Mouse (Mus musculus) ES-E14 (cell line): ENCODE data around the gene Fam104a.

Source experiments
- HCFC1 ChIP-seq: IDR thresholded peaks from 2 replicates; pipeline ENCODE4 v1.6.1; 2012; ENCODE audit warnings: low read length, inconsistent platforms, borderline replicate concordance; ENCODE audit not compliant: insufficient read depth
- ZC3H11A ChIP-seq: IDR thresholded peaks from 2 replicates; pipeline ENCODE4 v1.6.1; 2012; ENCODE audit warnings: low read depth, mild to moderate bottlenecking, inconsistent platforms, low read length, borderline replicate concordance

GRCm38 (mm10) chr11:113726994-113727888 is 43.3 kb upstream of the Fam104a start:
- no peak for TF ChIP-seq HCFC1
- no peak for TF ChIP-seq ZC3H11A
